Comparison of ENCODE assay signal across 10 mouse cellular contexts in genomic region chr10:59077909-59078308, GRCm38 (mm10).
DNase-seq lines count a peak whose midpoint lies in the region; ATAC-seq and TF ChIP-seq lines count a peak whose summit lies in the region.
"Had no signal": no experiment of that assay in that cellular context is flagged by ENCODE, and none has a peak within 500 bp of the region (broad histone marks: within the 10 kb centered on the region; RNA-seq: fewer than 3 reads in every experiment).

No protein-coding gene starts in this region.

- no peak overlapping the region for H3ac ChIP-seq in myocyte (ENCODE audit: control insufficient read depth, insufficient read length)

- H3K9me3 ChIP-seq in embryonic facial prominence, embryonic 14.5 days (ENCODE audit: control insufficient read depth, low read length): no peaks in the 10 kb centered on the region
- no peaks in the 10 kb centered on the region for H3K9me3 ChIP-seq in embryonic facial prominence, embryonic 10.5 days
- H3K9me3 ChIP-seq in midbrain, embryonic 13.5 days: no peaks in the 10 kb centered on the region
- no peaks in the 10 kb centered on the region for H3K9me3 ChIP-seq in midbrain, embryonic 14.5 days (ENCODE audit: control insufficient read depth, low read length)
- H3K9me3 ChIP-seq in hindbrain, embryonic 16.5 days (ENCODE audit: control insufficient read depth, low read length): no peaks in the 10 kb centered on the region
- H3K9me3 ChIP-seq: heart, embryonic 13.5 days had no signal

- no peak overlapping the region for H3K27ac ChIP-seq in embryonic facial prominence, embryonic 14.5 days (replicated peaks; ENCODE audit: low read depth, low read length)
- no peak overlapping the region; the same call in 1 of the 2 replicates for H3K27ac ChIP-seq in embryonic facial prominence, embryonic 10.5 days (replicated peaks)
- H3K27ac ChIP-seq in midbrain, embryonic 13.5 days: no peak overlapping the region
- no peak overlapping the region for H3K27ac ChIP-seq in midbrain, embryonic 14.5 days (replicated peaks; ENCODE audit: low read depth, low read length)
- H3K27ac ChIP-seq in hindbrain, embryonic 16.5 days (ENCODE audit: low read depth, low read length): 0 out of 2 replicates have a peak overlapping the region, but pooled peaks have one; percentile 12
- H3K27ac ChIP-seq: heart, embryonic 13.5 days had no signal

- H3K27me3 ChIP-seq in embryonic facial prominence, embryonic 14.5 days (replicated peaks; ENCODE audit: control insufficient read depth, insufficient read depth, low read length): no peaks in the 10 kb centered on the region
- H3K27me3 ChIP-seq in embryonic facial prominence, embryonic 10.5 days (replicated peaks; ENCODE audit: low read depth, poor library complexity, severe bottlenecking): no peaks in the 10 kb centered on the region; the same call in 1 of the 2 replicates
- H3K27me3 ChIP-seq in midbrain, embryonic 13.5 days: 0 out of 2 replicates have a peak, but pooled peaks cover 4% of the 10 kb centered on the region
- no peaks in the 10 kb centered on the region for H3K27me3 ChIP-seq in midbrain, embryonic 14.5 days (ENCODE audit: control insufficient read depth, insufficient read depth, low read length)
- H3K27me3 ChIP-seq in hindbrain, embryonic 16.5 days (replicated peaks; ENCODE audit: control insufficient read depth, insufficient read depth, low read length): no peaks in the 10 kb centered on the region
- H3K27me3 ChIP-seq in myocyte (ENCODE audit: control insufficient read depth, insufficient read depth, insufficient read length): no peaks in the 10 kb centered on the region

- no peaks in the 10 kb centered on the region for H3K36me3 ChIP-seq in embryonic facial prominence, embryonic 14.5 days (ENCODE audit: control insufficient read depth, insufficient read depth, low read length)
- H3K36me3 ChIP-seq in embryonic facial prominence, embryonic 10.5 days (replicated peaks): no peaks in the 10 kb centered on the region
- no peaks in the 10 kb centered on the region for H3K36me3 ChIP-seq in midbrain, embryonic 13.5 days
- H3K36me3 ChIP-seq in midbrain, embryonic 14.5 days (ENCODE audit: control insufficient read depth, insufficient read depth, low read length): no peaks in the 10 kb centered on the region
- H3K36me3 ChIP-seq in hindbrain, embryonic 16.5 days (ENCODE audit: control insufficient read depth, insufficient read depth, low read length): no peaks in the 10 kb centered on the region
- no peaks in the 10 kb centered on the region for H3K36me3 ChIP-seq in myocyte (ENCODE audit: control insufficient read depth, insufficient read depth)
- H3K36me3 ChIP-seq: heart, embryonic 13.5 days had no signal

- no peak overlapping the region for H3K4me3 ChIP-seq in embryonic facial prominence, embryonic 14.5 days (ENCODE audit: low read depth, low read length)
- H3K4me3 ChIP-seq in embryonic facial prominence, embryonic 10.5 days: no peak overlapping the region
- no peak overlapping the region for H3K4me3 ChIP-seq in midbrain, embryonic 13.5 days (replicated peaks)
- H3K4me3 ChIP-seq in midbrain, embryonic 14.5 days (replicated peaks; ENCODE audit: low read depth, low read length): no peak overlapping the region
- no peak overlapping the region for H3K4me3 ChIP-seq in hindbrain, embryonic 16.5 days (ENCODE audit: low read length)
- H3K4me3 ChIP-seq in myocyte: no peak overlapping the region
- H3K4me3 ChIP-seq: heart, embryonic 13.5 days had no signal

- H3K79me2 ChIP-seq in myocyte (ENCODE audit: control insufficient read depth, insufficient read depth): no peaks in the 10 kb centered on the region

- H3K9ac ChIP-seq in embryonic facial prominence, embryonic 14.5 days (ENCODE audit: low read depth, low read length): no peak overlapping the region
- 0 out of 2 replicates have a peak overlapping the region, but pooled peaks have one; percentile 23 for H3K9ac ChIP-seq in midbrain, embryonic 13.5 days (replicated peaks)
- no peak overlapping the region for H3K9ac ChIP-seq in midbrain, embryonic 14.5 days (replicated peaks; ENCODE audit: low read length)
- H3K9ac ChIP-seq in hindbrain, embryonic 16.5 days (ENCODE audit: low read depth, low read length): no peak overlapping the region
- H3K9ac ChIP-seq: heart, embryonic 13.5 days had no signal

- 71% methylated on average over 10 of the region's 10 CpGs for WGBS in embryonic facial prominence, embryonic 14.5 days
- WGBS in embryonic facial prominence, embryonic 10.5 days: 83% methylated on average over 10 of the region's 10 CpGs
- 64% methylated on average over 10 of the region's 10 CpGs for WGBS in midbrain, embryonic 13.5 days
- WGBS in midbrain, embryonic 14.5 days: 61% methylated on average over 10 of the region's 10 CpGs
- 55% methylated on average over 10 of the region's 10 CpGs for WGBS in hindbrain, embryonic 16.5 days

- peak; percentile 30 for DNase-seq in embryonic facial prominence, embryonic 14.5 days (ENCODE audit: low spot score)
- no peak for DNase-seq in embryonic facial prominence, embryonic 10.5 days (ENCODE audit: low spot score)
- DNase-seq in midbrain, embryonic 14.5 days: no peak
- no peak for DNase-seq in spleen, adult 12 weeks (ENCODE audit: low spot score)
- no peak for DNase-seq in kidney, adult 11 months
- DNase-seq: adrenal gland, adult 2 months had no signal

- TF ChIP-seq POLR2A in myocyte (IDR thresholded peaks at IDR 0.05; ENCODE audit: insufficient read length, low read depth): no peak

- H3K4me2 ChIP-seq in embryonic facial prominence, embryonic 14.5 days (ENCODE audit: low read depth, low read length): no peak overlapping the region
- no peak overlapping the region for H3K4me2 ChIP-seq in midbrain, embryonic 13.5 days (replicated peaks)
- no peak overlapping the region for H3K4me2 ChIP-seq in midbrain, embryonic 14.5 days (ENCODE audit: low read length)
- no peak overlapping the region for H3K4me2 ChIP-seq in hindbrain, embryonic 16.5 days (ENCODE audit: low read length)
- peak overlapping the region; percentile 15 for H3K4me2 ChIP-seq in myocyte (ENCODE audit: low read depth)
- H3K4me2 ChIP-seq: heart, embryonic 13.5 days had no signal

- no peaks in the 10 kb centered on the region for H3K4me1 ChIP-seq in embryonic facial prominence, embryonic 14.5 days (ENCODE audit: control insufficient read depth, insufficient read depth, low read length)
- 0 out of 2 replicates have a peak, but pooled peaks cover 3% of the 10 kb centered on the region for H3K4me1 ChIP-seq in embryonic facial prominence, embryonic 10.5 days
- H3K4me1 ChIP-seq in midbrain, embryonic 13.5 days (replicated peaks): 0 out of 2 replicates have a peak, but pooled peaks cover 4% of the 10 kb centered on the region
- H3K4me1 ChIP-seq in midbrain, embryonic 14.5 days (ENCODE audit: control insufficient read depth, insufficient read depth, low read length): no peaks in the 10 kb centered on the region
- peaks cover 4% of the 10 kb centered on the region for H3K4me1 ChIP-seq in hindbrain, embryonic 16.5 days (ENCODE audit: control insufficient read depth, insufficient read depth, low read depth, low read length)
- H3K4me1 ChIP-seq: heart, embryonic 13.5 days had no signal

- no peak for ATAC-seq in embryonic facial prominence, embryonic 14.5 days (ENCODE audit: low read depth)
- ATAC-seq in midbrain, embryonic 13.5 days: peak; percentile 34; the same call in 1 of the 2 replicates
- ATAC-seq in midbrain, embryonic 14.5 days (ENCODE audit: low FRiP score, low TSS enrichment): no peak
- ATAC-seq in hindbrain, embryonic 16.5 days: peak; percentile 60

TF ChIP-seq in myocyte, 11 proteins besides CTCF, POLR2A, EP300 and RAD21:
- TF ChIP-seq TCF3 (IDR thresholded peaks at IDR 0.05; ENCODE audit: insufficient read length, low read depth) (peak; percentile 84), E2F4 (IDR thresholded peaks at IDR 0.05; ENCODE audit: insufficient read depth) (no peak), MYOD1 (IDR thresholded peaks at IDR 0.05; ENCODE audit: control insufficient read depth in 1 of 3, insufficient read length in 2 of 3, low read depth in 2 of 3) (peak; percentile 20 to 83 (median 77)), CEBPB (IDR thresholded peaks at IDR 0.05; ENCODE audit: insufficient read depth, poor library complexity, severe bottlenecking) (no peak), REST (IDR thresholded peaks at IDR 0.05; ENCODE audit: insufficient read depth, insufficient read length) (no peak), MYOG (IDR thresholded peaks at IDR 0.05; ENCODE audit: control insufficient read depth in 1 of 3, insufficient read depth in 1 of 3, insufficient read length in 2 of 3, low read depth in 2 of 3) (peak; percentile 29 to 81 (median 74))

Comparison
In these comparisons a context has a peak if more than half of its experiments do, and no peak if none do; other contexts are left out.
1. ATAC-seq: peak in midbrain, embryonic 13.5 days (single experiment) and hindbrain, embryonic 16.5 days (single experiment); none in embryonic facial prominence, embryonic 14.5 days (single experiment) and midbrain, embryonic 14.5 days (single experiment).